ENCODE assay signal across 19 mouse cellular contexts in the genomic region with DNA sequence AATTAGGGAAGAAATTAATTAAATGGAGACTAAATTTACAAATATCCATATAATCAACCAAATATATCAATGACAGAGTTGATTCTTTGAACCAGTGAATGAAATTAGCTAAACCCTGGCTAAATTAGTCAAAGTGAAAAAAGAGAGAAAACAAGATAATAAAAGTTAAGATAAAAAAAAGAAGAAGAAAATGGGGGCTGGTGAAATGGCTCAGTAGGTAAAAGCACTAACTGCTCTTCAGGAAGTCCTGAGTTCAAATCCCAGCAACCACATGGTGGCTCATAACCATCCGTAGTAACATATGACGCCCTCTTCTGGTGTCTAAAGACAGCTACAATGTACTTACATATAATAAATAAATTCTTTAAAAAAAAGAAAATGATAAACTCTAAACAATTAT. TPM values are rescaled to one million over a fixed set of nuclear protein-coding genes. Genes with fewer than 3 reads are reported as not detected.
DNase-seq lines count a peak whose midpoint lies in the region; ATAC-seq and TF ChIP-seq lines count a peak whose summit lies in the region.
"Had no signal": no experiment of that assay in that cellular context is flagged by ENCODE, and none has a peak within 500 bp of the region (broad histone marks: within the 10 kb centered on the region; RNA-seq: fewer than 3 reads in every experiment).

No protein-coding gene starts in this region.

- no peak overlapping the region for H3K9ac ChIP-seq in MEL (ENCODE audit: control insufficient read depth, low read depth, low read length, poor library complexity, severe bottlenecking)
- H3K9ac ChIP-seq in midbrain, embryonic 11.5 days (ENCODE audit: low read length): no peak overlapping the region

- no peaks in the 10 kb centered on the region for H3K27me3 ChIP-seq in MEL (ENCODE audit: control insufficient read depth in 1 of 2, insufficient read depth in 2 of 2, low read length in 2 of 2)
- no peaks in the 10 kb centered on the region; the same call in 1 of the 2 replicates for H3K27me3 ChIP-seq in midbrain, embryonic 11.5 days (ENCODE audit: control insufficient read depth, insufficient read depth, low read length)
- H3K27me3 ChIP-seq: CH12.LX had no signal

- no peak overlapping the region for H3K27ac ChIP-seq in MEL (ENCODE audit: control insufficient read depth, low read depth, low read length)
- no peak overlapping the region for H3K27ac ChIP-seq in midbrain, embryonic 11.5 days (ENCODE audit: low read depth, low read length)

- no peak for TF ChIP-seq POLR2A in MEL (IDR thresholded peaks at IDR 0.05; ENCODE audit: control insufficient read depth in 1 of 2, insufficient read depth in 1 of 2, low read depth in 1 of 2, low read length in 2 of 2, poor library complexity in 1 of 2)

- H3K4me1 ChIP-seq in MEL (ENCODE audit: control insufficient read depth in 1 of 2, insufficient read depth in 2 of 2, low read length in 2 of 2): peaks cover 0 to 3% of the 10 kb centered on the region in 2 experiments; a peak in 2 of 4 replicates
- H3K4me1 ChIP-seq in midbrain, embryonic 11.5 days (ENCODE audit: control insufficient read depth, insufficient read depth, low read length): no peaks in the 10 kb centered on the region

- WGBS in midbrain, embryonic 11.5 days: 70% methylated on average over 2 of the region's 2 CpGs

- no peak overlapping the region for H3K4me3 ChIP-seq in MEL (ENCODE audit: control insufficient read depth in 1 of 2, insufficient read depth in 1 of 2, low read depth in 2 of 2, low read length in 2 of 2)
- no peak overlapping the region for H3K4me3 ChIP-seq in midbrain, embryonic 11.5 days (ENCODE audit: low read depth, low read length)

- DNase-seq in MEL (ENCODE audit: low read depth, low spot score): no peak
- DNase-seq in midbrain, embryonic 11.5 days (ENCODE audit: low spot score, missing footprints): no peak
- DNase-seq: adrenal gland, adult 2 months; adrenal gland, adult 8-10 months; adrenal gland, postnatal 10 days; adrenal gland, postnatal 14 days; adrenal gland, postnatal 25 days; adrenal gland, postnatal 36 days; B cell, adult 2 months; cerebellum, adult 11 months; cerebellum, adult 11-12 months; cerebellum, adult 18-20 months; cerebellum, adult 2 months; cerebellum, adult 8-10 months had no signal

- no peak for ATAC-seq in midbrain, embryonic 11.5 days (ENCODE audit: low FRiP score)
- ATAC-seq: activated CD4-positive, CD25-positive, alpha-beta regulatory T cell, adult 4 months; CD4-positive, CD25-positive, alpha-beta regulatory T cell, adult 4 months; Patski had no signal

- TF ChIP-seq CTCF in MEL (IDR thresholded peaks at IDR 0.05 in 2 of 3, conservative IDR thresholded peaks at IDR 0.05 in 1 of 3; ENCODE audit: control insufficient read depth in 1 of 3, insufficient read depth in 1 of 3, low read depth in 2 of 3, low read length in 3 of 3, poor library complexity in 1 of 3, severe bottlenecking in 1 of 3): no peak

- H3K79me2 ChIP-seq in MEL (ENCODE audit: control insufficient read depth, insufficient read depth, low read length, poor library complexity): no peaks in the 10 kb centered on the region

- peaks cover 0 to 6% of the 10 kb centered on the region in 2 experiments; a peak in 2 of 4 replicates for H3K36me3 ChIP-seq in MEL (ENCODE audit: control insufficient read depth in 1 of 2, insufficient read depth in 2 of 2, low read length in 2 of 2)
- no peaks in the 10 kb centered on the region for H3K36me3 ChIP-seq in midbrain, embryonic 11.5 days (ENCODE audit: control insufficient read depth, insufficient read depth, low read length)
- H3K36me3 ChIP-seq: G1E had no signal

- no peaks in the 10 kb centered on the region for H3K9me3 ChIP-seq in MEL (replicated peaks; ENCODE audit: insufficient read depth, low read length)
- H3K9me3 ChIP-seq in midbrain, embryonic 11.5 days (ENCODE audit: control insufficient read depth, low read length): no peaks in the 10 kb centered on the region
- H3K9me3 ChIP-seq: G1E had no signal

- no peak for TF ChIP-seq EP300 in MEL (IDR thresholded peaks at IDR 0.05; ENCODE audit: low read depth in 1 of 2, low read length in 2 of 2)

- TF ChIP-seq RAD21 in MEL (IDR thresholded peaks at IDR 0.05; ENCODE audit: low read depth, low read length): no peak

- H3K4me2 ChIP-seq in midbrain, embryonic 11.5 days: no peak overlapping the region

TF ChIP-seq in MEL, 35 proteins besides CTCF, POLR2A, EP300 and RAD21:
- no peak for TF ChIP-seq ELF1 (IDR thresholded peaks at IDR 0.05; ENCODE audit: low read depth, low read length)
- peak; percentile 90 for TF ChIP-seq TBP (IDR thresholded peaks at IDR 0.05; ENCODE audit: low read depth, low read length)
TF ChIP-seq in MEL: peak in this region for 1.

RNA-seq across cellular contexts. Expression of a gene that starts 22.7 kb away (rescaled TPM):
- 2.1 and 2.2 TPM in 2 replicates for total RNA-seq in MEL (2012; rRNA removed)
- polyA plus RNA-seq in MEL (2012; ENCODE audit: insufficient read depth in 1 of 2, insufficient read length in 2 of 2, low read depth in 1 of 2, low replicate concordance in 2 of 2, missing spikeins in 1 of 2): 1 to 10 TPM in 1 of 2 experiments, not detected in 1; 2.8 TPM
- 0.70 and 0.76 TPM in 2 replicates for polyA plus RNA-seq in midbrain, embryonic 11.5 days (2014; fragmentation: Nextera tagmentation; extraction: Ambion mirVana)
- total RNA-seq: CH12.LX had no signal
- polyA plus RNA-seq: activated CD4-positive, CD25-positive, alpha-beta regulatory T cell, adult 4 months; CD4-positive, CD25-positive, alpha-beta regulatory T cell, adult 4 months had no signal
